Mouse (Mus musculus): ENCODE results near the gene Cfap61. TPM values are rescaled to one million over a fixed set of nuclear protein-coding genes. Genes with fewer than 3 reads are reported as not detected.
"Not testable (repeated sequence)": the region's sequence is repeated elsewhere in the genome, so short reads cannot be mapped to it uniquely, and the experiment has no call there.

The Cfap61 gene
- polyA plus RNA-seq (2015; fragmentation: Nextera tagmentation; extraction: Ambion mirVana): 2.9 and 4.8 TPM in 2 replicates

GRCm38 (mm10) chr2:145934339-145935231 lies at the start of gene Cfap61, which contains the start of gene Crnkl1:
Gene Cfap61 (plus strand): TSS chr2:145934784.
Gene Crnkl1 (minus strand): TSS chr2:145935014.
- WGBS: under 1% methylated on average over 61 of the region's 61 CpGs
- H3K4me3 ChIP-seq: peak within 1 kb of the TSS; percentile 68
- no peak within 1 kb of the TSS for H3K27ac ChIP-seq (replicated peaks)
- H3K36me3 ChIP-seq: peaks cover 25% of the 10 kb centered on the region
- peak within 1 kb of the TSS; percentile 61 for H3K9ac ChIP-seq
- peak within 1 kb of the TSS; percentile 89 for H3K4me2 ChIP-seq
- no peaks in the 10 kb centered on the region for H3K9me3 ChIP-seq
- H3K27me3 ChIP-seq: no peaks in the 10 kb centered on the region
- ATAC-seq (ENCODE audit: low FRiP score, low read depth): peak; percentile 99
- H3K4me1 ChIP-seq (replicated peaks): peaks cover 10% of the 10 kb centered on the region

GRCm38 (mm10) chr2:145884913-145885785 lies 49.4 kb upstream of the Cfap61 start:
- H3K4me1 ChIP-seq (replicated peaks): no peaks in the 10 kb centered on the region
- H3K9me3 ChIP-seq: no peaks in the 10 kb centered on the region
- peak overlapping the region; percentile 32; the same call in 1 of the 2 replicates for H3K27ac ChIP-seq (replicated peaks)
- no peak for ATAC-seq (ENCODE audit: low FRiP score, low read depth)
- no peak overlapping the region for H3K4me2 ChIP-seq
- H3K27me3 ChIP-seq: no peaks in the 10 kb centered on the region
- 75% methylated on average over 14 of the region's 14 CpGs for WGBS
- H3K36me3 ChIP-seq: peaks cover 7% of the 10 kb centered on the region
- H3K9ac ChIP-seq: no peak overlapping the region
- no peak overlapping the region for H3K4me3 ChIP-seq

- Histone ChIP-seq H3K4me3 (no peak overlapping the region), H3K27ac (replicated peaks) (no peak overlapping the region), H3K4me2 (no peak overlapping the region), H3K27me3 (no peaks in the 10 kb centered on the region), H3K36me3 (peaks cover 7% of the 10 kb centered on the region), H3K9ac (no peak overlapping the region), H3K4me1 (replicated peaks) (no peaks in the 10 kb centered on the region), H3K9me3 (no peaks in the 10 kb centered on the region)
- ATAC-seq (ENCODE audit: low FRiP score, low read depth): peak; percentile 21; the same call in 1 of the 2 replicates
- 72% methylated on average over 14 of the region's 14 CpGs for WGBS
These were observed 46.4 kb upstream of the Cfap61 start for GRCm38 (mm10) chr2:145887937-145888765.

GRCm38 (mm10) chr2:145888766-145889480 lies 45.7 kb upstream of the Cfap61 start:
- H3K27ac ChIP-seq (replicated peaks): no peak overlapping the region; the same call in 1 of the 2 replicates
- no peaks in the 10 kb centered on the region for H3K9me3 ChIP-seq
- peaks cover 7% of the 10 kb centered on the region for H3K36me3 ChIP-seq
- H3K27me3 ChIP-seq: no peaks in the 10 kb centered on the region
- no peaks in the 10 kb centered on the region for H3K4me1 ChIP-seq (replicated peaks)
- 0 out of 2 replicates have a peak, but pooled peaks have one; percentile 45 for ATAC-seq (ENCODE audit: low FRiP score, low read depth)
- H3K9ac ChIP-seq: no peak overlapping the region
- WGBS: 62% methylated on average over 6 of the region's 6 CpGs
- H3K4me3 ChIP-seq: no peak overlapping the region
- H3K4me2 ChIP-seq: no peak overlapping the region

- WGBS: 88% methylated on average over 2 of the region's 2 CpGs
- no peaks in the 10 kb centered on the region for H3K27me3 ChIP-seq
- peaks cover 6% of the 10 kb centered on the region for H3K36me3 ChIP-seq
- H3K4me2 ChIP-seq: no peak overlapping the region
- H3K27ac ChIP-seq (replicated peaks): no peak overlapping the region
- no peaks in the 10 kb centered on the region for H3K9me3 ChIP-seq
- no peak for ATAC-seq (ENCODE audit: low FRiP score, low read depth)
- no peak overlapping the region for H3K9ac ChIP-seq
- no peaks in the 10 kb centered on the region for H3K4me1 ChIP-seq (replicated peaks)
- no peak overlapping the region for H3K4me3 ChIP-seq
These were observed 44.0 kb upstream of the Cfap61 start for GRCm38 (mm10) chr2:145890571-145890970.

- WGBS: 96% methylated on average over 6 of the region's 6 CpGs
- no peaks in the 10 kb centered on the region for H3K9me3 ChIP-seq
These were observed 40.8 kb upstream of the Cfap61 start for GRCm38 (mm10) chr2:145893756-145894155.

GRCm38 (mm10) chr2:145898106-145898505 lies 36.5 kb upstream of the Cfap61 start:
- Histone ChIP-seq H3K4me3 (no peak overlapping the region), H3K9ac (no peak overlapping the region), H3K27ac (replicated peaks) (no peak overlapping the region), H3K27me3 (no peaks in the 10 kb centered on the region), H3K4me2 (no peak overlapping the region), H3K9me3 (no peaks in the 10 kb centered on the region), H3K36me3 (no peaks in the 10 kb centered on the region), H3K4me1 (replicated peaks) (no peaks in the 10 kb centered on the region)
- ATAC-seq (ENCODE audit: low FRiP score, low read depth): no peak
- WGBS: 77% methylated on average over 9 of the region's 9 CpGs

More at GRCm38 (mm10) chr2:145893756-145894155, 40.8 kb upstream of the Cfap61 start:
- Histone ChIP-seq H3K4me3 (no peak overlapping the region), H3K9ac (no peak overlapping the region), H3K4me1 (replicated peaks) (no peaks in the 10 kb centered on the region), H3K36me3 (no peaks in the 10 kb centered on the region), H3K27ac (replicated peaks) (no peak overlapping the region), H3K4me2 (no peak overlapping the region), H3K27me3 (no peaks in the 10 kb centered on the region)
- no peak for ATAC-seq (ENCODE audit: low FRiP score, low read depth)

- H3K4me1 ChIP-seq (replicated peaks): peaks cover 16% of the 10 kb centered on the region
- not testable (repeated sequence) for H3K36me3 ChIP-seq; H3K4me2 ChIP-seq; H3K4me3 ChIP-seq; H3K9ac ChIP-seq; H3K9me3 ChIP-seq; H3K27ac ChIP-seq (replicated peaks); ATAC-seq (ENCODE audit: low FRiP score, low read depth); H3K27me3 ChIP-seq
- 83% methylated on average over 8 of the region's 8 CpGs for WGBS
These were observed 34.3 kb upstream of the Cfap61 start for GRCm38 (mm10) chr2:145900318-145900717.

GRCm38 (mm10) chr2:145901861-145902260 lies 32.7 kb upstream of the Cfap61 start, which contains the start of gene Naa20:
Gene Naa20 (plus strand): TSS chr2:145902099.
- H3K27ac ChIP-seq (replicated peaks): peak within 1 kb of the TSS; percentile 83; the same call in 1 of the 2 replicates
- peak within 1 kb of the TSS; percentile 64 for H3K4me2 ChIP-seq
- H3K36me3 ChIP-seq: no peaks in the 10 kb centered on the region

GRCm38 (mm10) chr2:145903061-145903901 lies 31.3 kb upstream of the Cfap61 start:
- Histone ChIP-seq H3K27me3 (no peaks in the 10 kb centered on the region), H3K36me3 (no peaks in the 10 kb centered on the region), H3K27ac (replicated peaks) (peak overlapping the region; percentile 83), H3K4me2 (peak overlapping the region; percentile 64), H3K4me1 (replicated peaks) (peaks cover 22% of the 10 kb centered on the region), H3K9me3 (no peaks in the 10 kb centered on the region), H3K4me3 (peak overlapping the region; percentile 97), H3K9ac (peak overlapping the region; percentile 90)
- under 1% methylated on average over 68 of the region's 68 CpGs for WGBS
- ATAC-seq (ENCODE audit: low FRiP score, low read depth): peak; percentile 98

More at GRCm38 (mm10) chr2:145901861-145902260, 32.7 kb upstream of the Cfap61 start, which contains the start of gene Naa20:
- peak within 1 kb of the TSS; percentile 90; the same call in 1 of the 2 replicates for H3K9ac ChIP-seq
- peak within 1 kb of the TSS; percentile 97 for H3K4me3 ChIP-seq
- no peak for ATAC-seq (ENCODE audit: low FRiP score, low read depth)
- H3K27me3 ChIP-seq: no peaks in the 10 kb centered on the region
- no peaks in the 10 kb centered on the region for H3K9me3 ChIP-seq
- H3K4me1 ChIP-seq (replicated peaks): peaks cover 22% of the 10 kb centered on the region
- WGBS: 89% methylated on average over 6 of the region's 6 CpGs

Data from hindbrain, embryonic 15.5 days (tissue).